Mouse (Mus musculus) CD4-positive naive resting alpha-beta T cell, adult 57 days (primary cell): ENCODE measurements around the gene Tmem8b. TPM values are rescaled to one million over a fixed set of nuclear protein-coding genes. Genes with fewer than 3 reads are reported as not detected.

Experiments
- total RNA-seq: library from RNA; stranded (reverse); gene quantifications from one replicate; pipeline ENCODE4 v1.2.4, GENCODE M21; 2023

Gene Tmem8b
- total RNA-seq: 4.1 TPM

DNA sequence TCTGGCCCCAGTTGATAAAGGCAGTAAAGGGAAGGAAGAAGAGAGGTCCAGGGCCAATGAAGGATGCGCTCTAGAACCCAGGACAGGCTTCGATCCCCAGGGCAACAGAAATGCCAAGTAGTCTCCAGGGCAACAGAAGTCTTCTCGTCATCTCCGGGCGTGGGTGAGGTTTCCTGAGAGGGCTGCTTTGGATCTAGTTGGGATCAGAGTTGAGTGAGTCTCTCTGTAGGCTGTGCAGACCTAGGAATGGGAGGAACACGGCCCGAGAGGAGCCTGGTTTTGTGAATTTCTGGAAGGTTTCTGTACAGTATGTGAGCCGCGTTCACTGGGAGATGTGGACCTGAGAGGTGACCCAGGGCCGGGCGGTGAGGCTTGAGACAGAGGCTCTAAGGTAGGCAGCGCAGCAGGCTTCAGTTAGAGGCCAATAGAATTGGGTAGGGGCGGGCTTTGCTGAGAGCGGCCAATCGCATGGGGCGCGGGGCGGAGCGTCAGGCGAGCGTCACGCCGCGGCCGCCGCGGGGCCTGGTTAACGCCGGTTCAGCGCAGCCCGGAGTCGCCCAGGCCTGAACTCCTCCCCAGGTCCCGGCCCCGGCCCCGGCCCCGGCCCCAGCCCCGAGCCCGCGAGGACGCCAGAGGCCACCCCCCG, at the start of gene Tmem8b, which contains the start of gene Fam221b:
Gene Tmem8b, plus strand, starts transcription at position 190 of the 646 bp plus-strand sequence.
Gene Fam221b, minus strand, starts transcription at position 364 of the 646 bp plus-strand sequence.

DNA sequence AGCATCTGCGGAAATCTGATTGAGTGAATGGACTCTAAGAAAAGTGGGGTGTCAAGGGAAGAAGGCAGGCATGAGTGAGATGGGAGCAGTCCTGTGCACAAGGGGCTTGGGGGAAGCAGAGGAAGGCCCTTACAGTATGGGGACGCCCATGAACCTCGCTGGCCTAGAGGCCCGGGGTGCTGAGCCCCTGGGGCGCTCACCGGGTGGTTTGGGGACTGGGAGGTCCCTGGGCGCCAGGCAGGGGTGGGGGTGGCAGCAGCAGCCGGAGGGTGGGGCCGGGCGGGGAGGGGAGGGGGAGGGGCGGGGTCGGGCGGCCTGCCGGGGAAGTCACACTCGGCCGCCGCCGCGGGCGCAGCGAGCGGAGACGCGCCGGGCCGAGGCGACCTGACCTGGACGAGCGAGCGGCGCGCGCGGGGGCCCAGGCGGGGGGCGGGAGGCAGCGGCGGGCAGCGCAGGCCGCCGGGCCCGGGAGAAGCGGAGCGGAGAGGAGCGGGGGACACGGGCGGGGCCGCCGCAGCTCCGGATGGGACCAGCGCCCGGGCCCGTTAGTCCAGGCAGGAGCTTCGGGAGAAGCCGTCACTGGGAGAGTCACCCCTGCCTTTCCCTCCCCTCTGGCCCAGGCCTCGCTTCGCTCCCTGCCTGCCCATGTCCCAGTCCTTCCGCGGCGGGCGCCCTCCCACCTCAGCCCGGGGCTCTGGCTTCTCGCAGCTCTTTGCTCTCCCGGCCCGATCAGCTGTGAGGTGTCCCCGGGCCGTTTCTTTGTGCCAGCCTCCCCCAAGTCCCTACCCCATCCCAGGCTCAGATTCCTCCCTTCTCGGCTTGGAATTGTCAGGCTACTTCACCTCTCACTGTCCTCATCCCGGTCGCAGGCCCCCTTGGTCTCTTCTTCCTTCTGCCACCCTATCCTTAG, 37.5 kb upstream of the Tmem8b start, which contains the start of gene Npr2:
Gene Npr2, plus strand, starts transcription at position 890 of the 910 bp plus-strand sequence.

DNA sequence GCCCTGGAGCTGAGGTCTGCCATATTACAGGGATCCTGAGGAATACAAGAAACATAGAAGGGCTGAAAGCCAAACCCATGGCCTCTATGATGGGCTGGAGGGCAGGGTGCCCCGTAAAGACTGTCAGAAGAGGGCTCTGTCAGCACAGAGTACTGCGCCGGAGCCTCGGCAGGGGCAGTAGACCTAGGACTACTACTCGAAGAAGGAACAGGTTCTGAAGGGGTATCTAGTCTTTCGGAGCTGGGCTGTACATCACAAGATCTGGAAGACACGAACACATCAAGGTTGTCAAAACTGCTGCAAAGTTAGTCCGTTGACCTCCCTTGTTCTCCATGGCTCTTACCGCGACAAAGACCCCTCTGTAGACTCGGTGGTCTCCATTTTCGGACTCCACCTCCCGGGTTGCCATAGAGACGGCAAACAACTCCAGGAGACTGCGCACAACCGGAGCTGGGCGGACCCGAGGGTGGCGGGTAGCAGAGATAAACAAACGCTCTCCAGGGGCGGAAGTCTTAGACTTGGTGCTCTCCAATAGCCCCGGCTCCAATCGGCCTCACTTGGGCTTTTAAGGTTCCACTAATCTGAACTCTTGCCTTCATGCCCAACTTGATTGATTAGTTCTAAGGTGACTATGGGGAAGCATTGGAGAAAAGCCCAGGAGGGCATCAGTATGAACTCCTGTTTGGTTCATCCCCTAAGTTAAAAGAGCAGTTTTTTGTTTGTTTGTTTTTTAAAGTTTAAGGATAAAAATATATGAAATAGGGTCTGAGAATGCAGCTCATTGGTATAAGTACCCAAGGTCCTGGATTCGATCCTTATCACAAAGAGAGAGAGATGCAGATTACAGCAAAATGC, 15.4 kb upstream of the Tmem8b start, which contains the start of gene Spag8:
Gene Spag8, minus strand, starts transcription at position 434 of the 855 bp plus-strand sequence.

DNA sequence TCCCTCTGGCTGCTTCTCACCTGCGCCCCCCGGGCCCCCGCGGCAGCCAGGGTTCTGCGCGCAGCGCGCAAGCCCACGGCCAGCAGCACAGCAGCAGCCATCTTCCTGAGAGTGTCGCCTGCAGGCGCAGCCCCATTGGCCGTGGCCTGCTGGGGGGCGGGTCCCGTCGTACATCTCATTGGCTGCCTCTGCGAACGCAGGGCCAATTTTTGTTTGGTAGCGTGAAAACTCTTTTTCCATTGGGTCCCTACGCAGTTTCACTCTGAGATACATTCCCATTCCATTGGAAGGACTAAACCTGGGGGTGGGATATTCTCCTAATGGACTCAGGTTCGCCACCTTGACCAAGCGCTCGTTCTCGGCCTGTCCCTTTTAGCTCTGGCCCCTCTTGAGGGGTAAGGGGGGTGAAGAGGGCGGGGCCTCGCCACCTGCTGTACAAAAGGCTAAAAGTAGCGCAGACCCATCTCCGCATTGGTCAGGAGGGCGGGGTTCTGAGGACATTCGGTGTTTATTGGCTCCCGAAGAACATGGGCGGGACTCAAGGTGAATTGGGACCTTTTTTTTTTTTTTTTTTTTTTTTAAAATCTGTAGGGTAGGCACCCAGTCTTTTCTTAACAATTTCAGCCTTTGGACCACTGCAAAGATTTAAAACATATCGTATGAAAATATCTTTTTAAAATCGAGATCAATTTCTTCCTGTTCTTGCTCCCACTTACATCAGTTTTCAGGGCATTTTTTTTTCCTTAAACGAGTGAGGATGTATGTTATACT, 12.2 kb upstream of the Tmem8b start, which contains the start of gene Hint2:
Gene Hint2, minus strand, starts transcription at position 128 of the 771 bp plus-strand sequence.

DNA sequence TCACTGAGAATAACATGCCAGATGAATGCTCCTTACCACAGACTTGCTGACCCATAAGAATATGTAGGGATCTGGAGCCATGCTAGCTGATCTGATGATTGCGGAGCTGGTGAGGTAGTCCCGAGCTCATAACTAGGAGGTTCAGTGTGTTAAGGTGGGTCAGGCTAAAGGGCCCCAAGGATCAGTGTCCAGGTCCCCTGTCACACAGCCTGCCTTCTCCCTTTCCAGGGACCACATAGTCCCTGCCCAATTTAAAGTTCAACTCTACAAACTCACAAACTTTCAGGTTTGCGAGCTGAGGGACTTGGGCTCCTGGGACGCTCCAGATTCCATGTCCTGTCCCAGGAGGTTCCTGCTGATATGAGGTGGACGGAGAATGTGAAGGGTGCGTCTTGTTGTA, 31.9 kb downstream of the Tmem8b start, which contains the start of gene Olfr70:
Gene Olfr70, minus strand, starts transcription at position 101 of the 400 bp plus-strand sequence.

DNA sequence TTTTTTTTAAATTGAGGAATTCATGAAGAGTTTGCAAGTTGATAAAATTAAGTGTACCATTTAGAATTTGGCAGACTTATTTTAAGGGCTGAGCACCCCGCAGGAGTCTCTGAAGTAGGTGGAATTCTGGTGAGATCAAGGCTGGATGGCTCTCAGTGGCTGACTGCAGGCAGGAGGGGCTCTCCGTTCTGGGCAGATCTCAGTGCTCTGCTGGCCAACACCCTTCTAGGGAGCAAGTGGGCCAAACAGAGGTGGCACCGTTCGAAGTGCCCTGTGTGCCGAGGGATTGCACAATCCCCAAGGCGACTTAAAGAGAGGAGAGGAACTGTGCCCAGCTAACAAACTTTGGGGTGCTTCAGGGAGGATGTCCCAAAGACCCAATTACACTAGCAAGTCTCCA, 41.1 kb downstream of the Tmem8b start, which contains the start of gene Olfr71:
Gene Olfr71, minus strand, starts transcription at position 387 of the 400 bp plus-strand sequence.

DNA sequence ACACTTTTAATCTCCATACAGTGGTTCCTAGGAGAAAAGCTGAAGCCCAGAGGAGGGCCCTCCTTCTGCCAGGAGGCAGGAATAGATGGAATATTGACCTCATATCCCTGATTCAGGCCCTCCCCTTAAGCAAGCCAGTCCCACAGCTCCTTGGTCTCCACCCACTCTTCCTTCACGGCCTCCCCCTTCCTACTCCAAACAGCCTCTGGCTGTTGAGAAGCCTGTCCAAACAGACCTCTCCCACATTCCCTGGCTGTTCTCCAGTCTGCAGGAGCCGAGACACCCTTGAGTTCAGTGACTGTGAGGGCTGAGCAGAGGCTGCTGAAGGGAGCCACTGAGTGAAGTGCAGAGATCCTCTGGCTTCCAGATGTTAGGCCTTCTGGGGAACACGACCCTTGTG, 58.2 kb downstream of the Tmem8b start, which contains the start of gene Hrct1:
Gene Hrct1, plus strand, starts transcription at position 194 of the 400 bp plus-strand sequence.

DNA sequence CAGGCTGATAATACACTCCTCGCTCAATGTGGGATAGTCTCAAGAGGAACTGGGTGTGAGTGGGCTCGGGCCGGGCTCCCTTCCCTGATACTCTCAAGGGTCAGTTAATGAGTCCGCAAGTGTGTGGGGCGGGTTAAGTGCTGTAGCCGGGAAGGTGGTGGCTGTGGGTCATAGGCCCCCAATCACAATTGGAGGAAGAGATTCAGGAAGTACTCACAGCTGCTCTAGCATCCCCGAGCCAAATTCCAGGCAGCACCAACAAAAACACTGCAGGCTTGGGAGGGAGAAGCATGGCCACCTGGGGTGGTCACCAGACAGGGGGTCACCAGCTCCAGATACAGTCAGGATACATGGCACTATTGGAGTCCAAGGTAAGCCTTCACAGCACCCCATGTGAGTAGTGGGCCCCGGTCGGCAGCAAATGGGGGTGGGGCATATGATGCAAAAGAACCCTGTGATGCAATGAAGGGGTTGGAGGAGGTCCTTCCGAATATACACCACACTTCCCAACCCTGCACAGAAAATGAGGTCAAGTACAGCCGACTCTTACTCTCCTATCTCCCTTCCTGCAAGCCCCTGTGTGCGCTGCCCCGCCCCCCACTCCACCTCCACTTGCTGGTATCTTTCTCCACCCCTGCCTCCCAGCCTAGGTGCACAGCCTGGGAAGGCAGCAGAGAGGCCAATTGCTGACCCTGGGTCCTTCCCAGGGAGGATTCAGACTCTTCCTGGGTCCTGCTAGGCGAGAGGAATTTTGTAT, 61.2 kb downstream of the Tmem8b start, which contains the start of gene Spaar:
Gene Spaar, plus strand, starts transcription at position 241 of the 757 bp plus-strand sequence.

Other genes starting within 250 kb of the Tmem8b start
- gene Fam166b, start 239.8 kb upstream of the Tmem8b start, total RNA-seq: not detected
- 49.4 TPM for gene Tesk1, start 227.0 kb upstream of the Tmem8b start, total RNA-seq
- gene Cd72, start 214.3 kb upstream of the Tmem8b start, total RNA-seq: 32.7 TPM
- 77.8 TPM for gene Sit1, start 185.2 kb upstream of the Tmem8b start, total RNA-seq
- 35.4 TPM for gene Ccdc107, start 176.1 kb upstream of the Tmem8b start, total RNA-seq
- 3.8 TPM for gene Arhgef39, start 169.3 kb upstream of the Tmem8b start, total RNA-seq
- gene Car9, start 162.0 kb upstream of the Tmem8b start, total RNA-seq: not detected
- 1.3 TPM for gene Tpm2, start 145.2 kb upstream of the Tmem8b start, total RNA-seq
- 72.7 TPM for gene Creb3, start 106.6 kb upstream of the Tmem8b start, total RNA-seq
- gene Tln1, start 106.3 kb upstream of the Tmem8b start, total RNA-seq: 291 TPM
- gene Rgp1, start 90.3 kb upstream of the Tmem8b start, total RNA-seq: 56.6 TPM
- gene Gba2, start 90.1 kb upstream of the Tmem8b start, total RNA-seq: 37.6 TPM
- gene Msmp, start 84.5 kb upstream of the Tmem8b start, total RNA-seq: not detected
- gene Npr2, start 37.0 kb upstream of the Tmem8b start, total RNA-seq: not detected
- not detected for gene Spag8, start 15.4 kb upstream of the Tmem8b start, total RNA-seq
- 19.1 TPM for gene Hint2, start 12.5 kb upstream of the Tmem8b start, total RNA-seq
- gene Fam221b, start 174 bp downstream of the Tmem8b start, total RNA-seq: not detected
- not detected for gene Olfr70, start 31.8 kb downstream of the Tmem8b start, total RNA-seq
- not detected for gene Olfr71, start 41.3 kb downstream of the Tmem8b start, total RNA-seq
- not detected for gene Hrct1, start 58.2 kb downstream of the Tmem8b start, total RNA-seq
- not detected for gene Spaar, start 61.1 kb downstream of the Tmem8b start, total RNA-seq
- not detected for gene Olfr159, start 102.0 kb downstream of the Tmem8b start, total RNA-seq
- not detected for gene Olfr156, start 154.9 kb downstream of the Tmem8b start, total RNA-seq
- not detected for gene Olfr157, start 171.2 kb downstream of the Tmem8b start, total RNA-seq
- gene Olfr155, start 182.6 kb downstream of the Tmem8b start, total RNA-seq: not detected
- gene Reck, start 206.6 kb downstream of the Tmem8b start, total RNA-seq: 2.3 TPM